Mouse (Mus musculus): ENCODE measurements around the gene Lpar1.

Gene Lpar1

GRCm38 (mm10) chr4:58506539-58507527 lies 46.9 kb downstream of the Lpar1 start:
- no peak for DNase-seq

GRCm38 (mm10) chr4:58504250-58504649 lies 49.4 kb downstream of the Lpar1 start:
- DNase-seq, result no peak

GRCm38 (mm10) chr4:58501012-58501777 lies 52.5 kb downstream of the Lpar1 start:
- no peak for DNase-seq

- DNase-seq, result peak; percentile 45
These were observed 53.9 kb downstream of the Lpar1 start for GRCm38 (mm10) chr4:58499831-58500230.

GRCm38 (mm10) chr4:58499241-58499640 lies 54.5 kb downstream of the Lpar1 start:
- DNase-seq, result no peak

GRCm38 (mm10) chr4:58498734-58499133 lies 55.0 kb downstream of the Lpar1 start:
- no peak for DNase-seq

GRCm38 (mm10) chr4:58497284-58497683 lies 56.4 kb downstream of the Lpar1 start:
- no peak for DNase-seq

- DNase-seq, result no peak
These were observed 57.0 kb downstream of the Lpar1 start for GRCm38 (mm10) chr4:58496743-58497142.

- DNase-seq, result no peak
These were observed 62.0 kb downstream of the Lpar1 start for GRCm38 (mm10) chr4:58491742-58492141.

GRCm38 (mm10) chr4:58490374-58490773 lies 63.3 kb downstream of the Lpar1 start:
- no peak for DNase-seq

GRCm38 (mm10) chr4:58478564-58478963 lies 75.1 kb downstream of the Lpar1 start:
- no peak for DNase-seq

- DNase-seq, result peak; percentile 9
These were observed 76.0 kb downstream of the Lpar1 start for GRCm38 (mm10) chr4:58477691-58478090.

- DNase-seq, result no peak
These were observed 82.3 kb downstream of the Lpar1 start for GRCm38 (mm10) chr4:58471203-58471910.

- no peak for DNase-seq
These were observed 83.8 kb downstream of the Lpar1 start for GRCm38 (mm10) chr4:58469651-58470592.

- no peak for DNase-seq
These were observed 84.7 kb downstream of the Lpar1 start for GRCm38 (mm10) chr4:58469035-58469434.

GRCm38 (mm10) chr4:58465586-58465985 lies 88.1 kb downstream of the Lpar1 start:
- no peak for DNase-seq

- DNase-seq, result no peak
These were observed 89.1 kb downstream of the Lpar1 start for GRCm38 (mm10) chr4:58464390-58465164.

- no peak for DNase-seq
These were observed 90.7 kb downstream of the Lpar1 start for GRCm38 (mm10) chr4:58462990-58463389.

GRCm38 (mm10) chr4:58462586-58462985 lies 91.1 kb downstream of the Lpar1 start:
- no peak for DNase-seq

- no peak for DNase-seq
These were observed 100.4 kb downstream of the Lpar1 start for GRCm38 (mm10) chr4:58453334-58453733.

- no peak for DNase-seq
These were observed 104.9 kb downstream of the Lpar1 start for GRCm38 (mm10) chr4:58448825-58449224.
